Mouse (Mus musculus): ENCODE results near the gene As3mt.

GRCm38 (mm10) chr19:46667300-46667699, 40.0 kb upstream of the As3mt start:
- TF ChIP-seq MYOG (IDR thresholded peaks at IDR 0.05; ENCODE audit: control insufficient read depth in 1 of 3, insufficient read depth in 1 of 3, insufficient read length in 2 of 3, low read depth in 2 of 3): no peak
- no peak for TF ChIP-seq POLR2A (IDR thresholded peaks at IDR 0.05; ENCODE audit: insufficient read length, low read depth)
- TF ChIP-seq REST (IDR thresholded peaks at IDR 0.05; ENCODE audit: insufficient read depth, insufficient read length): no peak
- no peak for TF ChIP-seq E2F4 (IDR thresholded peaks at IDR 0.05; ENCODE audit: insufficient read depth)
- TF ChIP-seq POLR2AphosphoS2 (IDR thresholded peaks at IDR 0.05; ENCODE audit: insufficient read length, low read depth): no peak
- no peak for TF ChIP-seq MAX (IDR thresholded peaks at IDR 0.05; ENCODE audit: low read depth)
- no peak for TF ChIP-seq TCF12 (IDR thresholded peaks at IDR 0.05; ENCODE audit: insufficient read depth, poor library complexity, severe bottlenecking)
- no peak for TF ChIP-seq MYOD1 (IDR thresholded peaks at IDR 0.05; ENCODE audit: control insufficient read depth in 1 of 3, insufficient read length in 2 of 3, low read depth in 2 of 3)
- TF ChIP-seq USF1 (IDR thresholded peaks at IDR 0.05; ENCODE audit: low read depth): no peak
- no peak for TF ChIP-seq TCF3 (IDR thresholded peaks at IDR 0.05; ENCODE audit: insufficient read length, low read depth)

All from myocyte (in vitro differentiated cells).